Mouse (Mus musculus): ENCODE measurements around the gene Agk. TPM values are rescaled to one million over a fixed set of nuclear protein-coding genes. Genes with fewer than 3 reads are reported as not detected.

The Agk gene
- total RNA-seq, 2 experiments from 2014 or later, result 43.1 to 43.9 TPM

DNA sequence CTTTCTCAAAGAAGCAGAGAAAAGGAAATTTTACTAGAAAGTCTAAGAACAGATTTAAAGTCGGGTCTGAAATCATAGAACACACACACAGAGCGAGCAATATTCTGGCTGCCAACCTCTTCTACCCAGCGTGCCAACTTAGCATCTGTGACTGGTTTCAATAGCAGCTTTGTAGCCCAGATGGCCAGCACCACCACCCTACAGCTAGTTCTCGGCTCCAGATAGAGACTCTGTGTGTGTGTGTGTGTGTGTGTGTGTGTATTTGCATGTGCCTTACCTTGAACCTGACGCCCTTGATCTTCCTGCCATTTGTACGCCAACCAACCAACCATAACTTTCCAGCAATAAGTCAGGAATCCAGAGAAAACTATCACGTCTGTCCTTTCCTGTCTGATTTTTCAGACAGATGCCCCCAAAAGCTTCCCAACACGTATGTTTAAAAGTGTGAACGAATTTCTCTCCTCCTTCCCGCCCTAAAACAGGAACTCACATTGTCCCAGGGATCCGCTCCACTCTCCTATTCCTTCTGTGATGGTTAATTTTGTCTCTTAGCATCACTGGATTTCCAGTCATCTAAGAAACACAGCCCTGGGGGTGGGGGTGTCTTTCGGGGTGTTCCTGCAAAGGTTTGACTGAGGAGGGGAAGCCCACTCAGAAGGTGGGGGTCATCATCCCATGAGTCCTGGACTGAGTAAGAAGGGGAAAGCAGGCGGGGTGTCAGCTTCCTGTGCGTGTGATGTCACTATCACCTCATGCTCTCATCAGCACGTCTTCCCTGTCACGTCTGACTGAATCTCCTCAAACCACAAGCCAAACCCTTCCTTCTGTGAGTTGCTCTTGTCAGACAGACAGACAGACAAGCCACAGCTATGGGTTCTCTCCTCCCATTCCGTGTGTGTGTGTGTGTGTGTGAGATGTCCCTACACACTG, 107.6 kb downstream of the Agk start:
- Histone ChIP-seq H3K4me3 (no peak overlapping the region), H3K27ac (peak overlapping the region; percentile 63)
- no peak for TF ChIP-seq CTCF (IDR thresholded peaks at IDR 0.05)

DNA sequence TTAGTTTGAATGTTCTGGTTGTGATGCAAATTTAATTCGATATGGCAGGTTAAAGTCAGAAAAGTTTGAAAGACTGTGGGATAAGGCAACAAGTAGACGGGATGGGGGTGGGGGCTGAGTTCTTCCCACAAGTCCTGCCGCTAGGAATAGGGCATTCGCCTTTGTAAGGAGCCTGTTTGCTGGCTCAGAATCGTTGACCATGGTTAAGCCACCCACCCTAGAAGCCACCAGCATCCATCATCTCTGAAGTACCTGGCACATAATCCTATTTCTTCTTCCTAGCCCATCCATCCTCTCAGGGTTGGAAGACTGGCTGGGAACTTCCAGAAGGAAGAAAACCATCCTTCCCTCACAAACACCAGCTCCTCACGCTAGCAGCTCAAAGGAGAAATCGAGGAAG, 109.7 kb downstream of the Agk start:
- intact Hi-C loops (cut with DNase I), result no loop called here

More for the DNA sequence above, 107.6 kb downstream of the Agk start:
- intact Hi-C loops (cut with DNase I), result no loop called here
- DNase-seq (ENCODE audit: extremely low spot score in 1 of 2, low spot score in 2 of 2), result peak; percentile 39

DNA sequence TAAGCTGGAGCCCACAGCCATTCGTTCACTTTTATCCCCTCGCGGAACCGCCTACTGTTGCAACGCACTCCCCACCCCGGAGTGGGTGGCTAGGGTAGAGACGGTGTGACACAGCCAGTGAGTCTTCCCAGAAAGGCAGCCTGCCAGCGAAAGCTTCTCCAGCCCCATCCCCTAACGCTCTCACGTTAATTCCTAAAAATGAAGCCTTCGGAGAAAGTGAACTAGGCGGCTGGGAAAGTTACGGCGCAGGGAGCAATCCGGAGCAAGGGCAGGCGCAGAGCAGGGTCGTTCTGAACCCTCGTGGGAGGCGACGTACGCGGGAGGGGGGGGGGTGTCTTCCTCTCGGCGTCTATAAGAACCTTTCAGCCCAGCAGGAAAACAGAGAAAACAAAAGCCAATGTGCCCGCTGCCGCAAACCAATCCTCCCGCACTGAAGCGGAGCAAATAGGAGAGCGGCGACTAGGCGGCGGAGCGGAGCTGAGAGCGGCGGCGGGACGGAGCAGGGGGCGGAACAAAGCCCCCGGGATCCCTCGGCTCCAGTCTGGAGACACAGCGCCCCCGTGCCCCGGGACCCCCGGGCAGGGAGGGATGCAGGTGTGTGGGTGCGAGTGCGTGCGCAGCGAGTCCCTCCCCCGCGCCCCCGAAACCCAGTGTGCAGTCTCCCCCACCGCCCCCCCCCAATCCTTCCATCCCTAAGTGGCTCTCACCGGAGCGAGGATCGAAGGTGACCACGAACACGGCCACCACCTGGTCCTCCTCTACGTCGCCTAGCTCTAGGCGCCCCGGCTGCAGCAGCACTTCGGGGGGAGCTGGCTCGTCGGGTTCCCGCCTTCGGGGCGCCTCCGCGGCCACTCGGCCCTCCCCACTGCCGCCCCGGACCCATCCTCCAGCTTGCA, 110.4 kb downstream of the Agk start:
- TF ChIP-seq CTCF (IDR thresholded peaks at IDR 0.05), result no peak; the same call in 1 of the 2 replicates
- Histone ChIP-seq H3K27ac (peak overlapping the region; percentile 89), H3K4me3 (peak overlapping the region; percentile 95)
- peak; percentile 73 to 76 for DNase-seq (ENCODE audit: extremely low spot score in 1 of 2, low spot score in 2 of 2)
- intact Hi-C loops (cut with DNase I), result no loop called here

More for the DNA sequence above, 109.7 kb downstream of the Agk start:
- no peak for TF ChIP-seq CTCF (IDR thresholded peaks at IDR 0.05)
- Histone ChIP-seq H3K27ac (peak overlapping the region; percentile 89), H3K4me3 (peak overlapping the region; percentile 95)
- no peak for DNase-seq (ENCODE audit: extremely low spot score in 1 of 2, low spot score in 2 of 2)

DNA sequence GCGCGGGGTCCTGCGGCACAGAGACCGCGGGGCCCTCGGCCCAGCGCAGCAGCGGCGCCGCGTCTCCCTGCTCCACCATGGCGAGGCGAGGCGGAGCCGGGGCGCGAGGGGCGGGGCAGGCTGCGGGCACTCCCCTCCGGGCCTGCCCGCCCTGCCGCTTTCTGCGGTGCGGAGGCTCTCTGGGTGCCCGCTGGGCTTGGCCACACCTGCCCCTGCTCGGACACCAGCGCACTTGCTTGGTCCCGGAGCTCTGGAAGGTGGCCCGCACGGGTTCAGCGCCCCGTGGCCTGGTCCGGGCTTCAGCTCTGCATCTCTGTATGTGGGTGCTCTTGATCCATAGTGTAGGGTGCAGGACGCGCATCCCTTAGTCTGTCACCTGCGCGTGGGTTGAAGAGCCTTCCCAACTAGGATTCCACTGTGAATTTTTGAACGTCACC, 111.1 kb downstream of the Agk start, which contains the start of gene E330009J07Rik:
TSS of gene E330009J07Rik (minus strand) at position 89 of the 437 bp plus-strand sequence.
- Histone ChIP-seq H3K27ac (peak within 1 kb of the TSS; percentile 89), H3K4me3 (peak within 1 kb of the TSS; percentile 95)
- intact Hi-C loops (cut with DNase I), result no loop called here
- peak; percentile 82 to 83 for DNase-seq (ENCODE audit: extremely low spot score in 1 of 2, low spot score in 2 of 2)
- TF ChIP-seq CTCF (IDR thresholded peaks at IDR 0.05), result no peak

DNA sequence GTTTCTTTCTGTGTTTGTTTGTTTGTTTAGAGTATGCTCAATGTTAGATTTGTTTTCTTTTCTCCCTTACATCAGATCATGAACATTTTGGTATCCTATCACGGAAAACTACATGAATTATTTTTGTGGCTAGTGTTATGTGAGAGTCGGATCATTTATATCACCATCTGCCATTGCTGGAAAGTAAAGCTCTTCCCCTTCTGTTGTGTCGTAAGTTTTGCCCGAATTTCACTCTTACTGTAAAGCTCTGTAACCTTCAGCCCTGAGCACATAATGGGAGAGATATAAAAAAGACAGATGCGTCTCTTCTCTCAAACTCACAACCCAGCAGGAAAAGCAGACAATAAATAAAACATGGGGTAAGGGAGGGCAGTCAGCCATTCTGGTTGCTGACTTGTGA, 114.0 kb downstream of the Agk start, which contains the start of gene Wee2:
TSS of gene Wee2 (plus strand) at position 153 of the 400 bp plus-strand sequence.
- Histone ChIP-seq H3K27ac (no peak within 1 kb of the TSS), H3K4me3 (no peak within 1 kb of the TSS)
- TF ChIP-seq CTCF (IDR thresholded peaks at IDR 0.05), result no peak
- intact Hi-C loops (cut with DNase I), result loop anchor here (2.0 kb wide), 1 partner anchor 32 kb away; the partner anchor contains the start of gene Ssbp1
- DNase-seq (ENCODE audit: extremely low spot score in 1 of 2, low spot score in 2 of 2), result no peak

DNA sequence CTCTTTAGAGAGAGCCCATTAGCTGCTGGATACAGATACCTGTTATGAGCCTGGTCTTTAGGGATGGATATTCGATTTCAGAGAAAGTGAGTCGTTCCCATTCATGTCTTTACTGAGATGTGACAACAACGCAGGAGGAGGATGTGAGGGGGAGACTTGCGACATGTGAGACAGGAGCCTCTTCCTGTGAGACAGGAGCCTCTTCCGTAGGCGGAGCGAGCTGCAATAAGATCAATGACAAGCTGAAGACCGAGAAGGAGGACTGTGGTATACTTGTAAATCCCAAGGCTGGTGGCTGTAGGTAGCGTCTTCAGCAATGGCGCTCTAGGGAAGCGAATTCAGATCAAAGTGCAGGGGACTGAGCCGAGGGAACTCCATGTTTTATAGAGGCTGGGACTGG, 114.8 kb downstream of the Agk start:
- DNase-seq (ENCODE audit: extremely low spot score in 1 of 2, low spot score in 2 of 2), result no peak
- intact Hi-C loops (cut with DNase I), result loop anchor here (2.0 kb wide), 1 partner anchor 31 kb away; the partner anchor contains the start of gene Ssbp1
- no peak overlapping the region for H3K4me3 ChIP-seq
- H3K27ac ChIP-seq, result no peak overlapping the region
- no peak for TF ChIP-seq CTCF (IDR thresholded peaks at IDR 0.05)

DNA sequence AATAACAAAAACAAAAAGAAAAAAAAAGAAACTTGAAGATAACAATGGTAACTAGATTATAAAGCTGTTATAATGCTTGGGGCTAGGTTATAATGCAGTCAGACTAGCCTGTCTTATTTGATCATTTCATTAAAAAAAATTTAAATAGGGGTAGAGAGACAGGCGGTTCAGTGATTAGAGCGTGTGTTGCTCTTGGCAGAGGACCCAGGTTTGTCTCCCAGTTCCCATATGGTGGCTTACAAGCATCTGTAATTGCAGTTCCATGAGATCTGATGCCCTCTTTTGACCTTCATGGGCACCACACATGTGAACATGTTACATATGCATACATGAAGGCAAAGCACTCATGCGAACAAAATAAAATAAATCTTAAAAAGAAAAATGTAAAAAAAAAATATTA, 116.3 kb downstream of the Agk start:
- intact Hi-C loops (cut with DNase I), result no loop called here
- no peak overlapping the region for H3K4me3 ChIP-seq
- TF ChIP-seq CTCF (IDR thresholded peaks at IDR 0.05), result no peak
- no peak overlapping the region for H3K27ac ChIP-seq
- DNase-seq (ENCODE audit: extremely low spot score in 1 of 2, low spot score in 2 of 2), result no peak

DNA sequence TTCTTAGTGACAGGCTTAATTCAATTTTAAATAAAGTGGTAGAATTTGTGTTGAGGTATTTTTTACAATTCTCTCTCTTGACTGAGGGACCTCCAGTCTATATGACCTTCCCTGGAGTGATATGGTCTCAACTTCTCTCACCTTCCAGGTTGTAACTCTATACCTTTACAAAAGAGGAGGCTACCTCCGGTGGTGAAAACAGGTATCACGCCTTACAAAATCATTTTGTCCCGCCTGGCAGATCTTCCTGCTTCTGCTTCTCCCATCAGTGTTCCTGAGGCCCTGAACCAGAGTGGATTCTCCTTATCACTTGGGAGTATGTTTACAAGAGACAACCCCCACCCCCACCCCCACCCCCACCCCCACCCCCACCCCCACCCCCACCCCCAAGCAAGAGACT, 116.8 kb downstream of the Agk start:
- intact Hi-C loops (cut with DNase I), result no loop called here
- DNase-seq (ENCODE audit: extremely low spot score in 1 of 2, low spot score in 2 of 2), result no peak
- TF ChIP-seq CTCF (IDR thresholded peaks at IDR 0.05), result peak; percentile 14
- no peak overlapping the region for H3K4me3 ChIP-seq
- H3K27ac ChIP-seq, result no peak overlapping the region

DNA sequence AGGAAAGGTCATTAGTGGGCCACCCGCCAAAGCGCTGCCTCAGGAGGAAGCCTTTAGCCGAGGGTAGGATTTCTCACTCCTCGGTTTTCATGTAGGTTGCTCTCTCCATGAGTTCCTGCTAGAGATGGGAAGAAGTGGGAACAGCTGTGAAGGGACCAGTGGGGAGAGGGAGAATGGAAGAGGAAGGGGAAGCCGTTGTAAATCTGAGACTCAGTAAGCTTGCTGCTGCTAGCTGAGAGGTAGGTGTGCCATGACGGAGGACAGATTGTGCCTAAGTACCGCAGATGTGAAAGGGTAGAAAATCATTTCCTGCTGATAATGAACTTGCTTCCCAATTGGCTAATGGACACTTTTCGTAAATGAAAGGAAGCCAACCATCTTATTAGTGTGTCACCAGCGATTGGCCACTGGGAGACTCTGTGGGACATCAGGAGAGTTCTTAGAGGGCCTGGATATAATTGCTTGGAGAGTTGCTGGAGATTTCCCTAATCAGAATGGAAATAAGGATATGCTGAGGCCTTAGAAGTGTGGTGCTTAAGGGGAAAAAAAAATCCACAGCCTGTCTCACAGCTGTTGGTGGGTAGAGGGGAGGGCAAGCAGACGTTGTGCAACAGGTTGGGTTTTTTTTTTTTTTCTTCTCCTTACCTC, 118.4 kb downstream of the Agk start:
- TF ChIP-seq CTCF (IDR thresholded peaks at IDR 0.05), result no peak
- intact Hi-C loops (cut with DNase I), result no loop called here
- Histone ChIP-seq H3K4me3 (no peak overlapping the region), H3K27ac (no peak overlapping the region)
- DNase-seq (ENCODE audit: extremely low spot score in 1 of 2, low spot score in 2 of 2), result no peak

Other genes with a start within 250 kb of the Agk start
- 10 to 100 TPM; 57.2 to 65.2 TPM for gene E330009J07Rik, start 111.0 kb downstream of the Agk start, total RNA-seq (2021)
- gene Wee2, start 113.9 kb downstream of the Agk start, total RNA-seq (2021), result under 1 TPM in 1 of 2 experiments, not detected in 1; 0.41 TPM
- 10 to 100 TPM; 30.2 to 30.9 TPM for gene Ssbp1, start 146.2 kb downstream of the Agk start, total RNA-seq (2021)
- gene Tas2r137, start 166.1 kb downstream of the Agk start, total RNA-seq (2021), result under 1 TPM; 0.32 to 0.33 TPM
- gene Tas2r108, start 168.4 kb downstream of the Agk start, total RNA-seq (2021), result not detected
- gene Prss37, start 194.3 kb downstream of the Agk start, total RNA-seq (2021), result not detected
- gene Olfr461, start 229.9 kb downstream of the Agk start, total RNA-seq (2021), result not detected
- gene Olfr460, start 244.3 kb downstream of the Agk start, total RNA-seq (2021), result not detected

Data from left cerebral cortex, adult 2 months (tissue).